Mouse (Mus musculus): ENCODE measurements around the gene Map1s.
A peak's percentile ranks its signal among the peaks of the same experiment; 100 is the strongest.

Gene Map1s

GRCm38 (mm10) chr8:70905831-70906736 is at the start of gene Map1s:
TSS of gene Map1s (plus strand) at chr8:70905932.
- peak; percentile 93 to 95 for DNase-seq

GRCm38 (mm10) chr8:70856028-70856427 is 49.7 kb upstream of the Map1s start:
- DNase-seq, result no peak

GRCm38 (mm10) chr8:70856541-70857197 is 49.1 kb upstream of the Map1s start:
- peak; percentile 80 to 86 for DNase-seq

GRCm38 (mm10) chr8:70857516-70857915 is 48.2 kb upstream of the Map1s start:
- peak in 1 of 2 experiments; percentile 46 for DNase-seq

- DNase-seq, result peak; percentile 54 to 62
These were observed 42.7 kb upstream of the Map1s start, which contains the start of gene Kcnn1 for GRCm38 (mm10) chr8:70862824-70863641. TSS of gene Kcnn1 (minus strand) at chr8:70863258.

GRCm38 (mm10) chr8:70863956-70864711 is 41.6 kb upstream of the Map1s start:
- DNase-seq, result peak in 1 of 2 experiments; percentile 57

- DNase-seq, result peak; percentile 41 to 59
These were observed 41.0 kb upstream of the Map1s start for GRCm38 (mm10) chr8:70864712-70865221.

- DNase-seq, result peak; percentile 99
These were observed 40.3 kb upstream of the Map1s start for GRCm38 (mm10) chr8:70865350-70866000.

GRCm38 (mm10) chr8:70866001-70866520 is 39.7 kb upstream of the Map1s start:
- no peak for DNase-seq

GRCm38 (mm10) chr8:70866566-70866965 is 39.2 kb upstream of the Map1s start:
- no peak for DNase-seq

GRCm38 (mm10) chr8:70868559-70869198 is 37.1 kb upstream of the Map1s start:
- peak; percentile 86 to 92 for DNase-seq

- DNase-seq, result no peak
These were observed 36.5 kb upstream of the Map1s start for GRCm38 (mm10) chr8:70869199-70869571.

GRCm38 (mm10) chr8:70869601-70870041 is 36.1 kb upstream of the Map1s start:
- peak; percentile 86 to 90 for DNase-seq

GRCm38 (mm10) chr8:70871195-70871807 is 34.4 kb upstream of the Map1s start:
- no peak for DNase-seq

- no peak for DNase-seq
These were observed 32.9 kb upstream of the Map1s start for GRCm38 (mm10) chr8:70872643-70873363.

GRCm38 (mm10) chr8:70873364-70873985 is 32.3 kb upstream of the Map1s start, which contains the start of gene Ccdc124:
TSS of gene Ccdc124 (minus strand) at chr8:70873935.
- DNase-seq, result peak; percentile 96 to 98

GRCm38 (mm10) chr8:70874441-70874840 is 31.3 kb upstream of the Map1s start:
- DNase-seq, result no peak

- DNase-seq, result no peak
These were observed 29.4 kb upstream of the Map1s start for GRCm38 (mm10) chr8:70876382-70876781.

GRCm38 (mm10) chr8:70878178-70878577 is 27.6 kb upstream of the Map1s start:
- no peak for DNase-seq

Measured in kidney, postnatal 4 days (tissue).